Mouse (Mus musculus) retina, postnatal 7 days (tissue): Measurements from ENCODE around the gene Dnah2.

Source experiments
- DNase-seq: peaks from one replicate; pipeline ENCODE4 v3.0.0-alpha.2; 2012; ENCODE audit warnings: low read depth, low spot score

The Dnah2 gene

GRCm38 (mm10) chr11:69408541-69409377 lies 140.2 kb downstream of the Dnah2 start:
- peak; percentile 79 for DNase-seq

DNA sequence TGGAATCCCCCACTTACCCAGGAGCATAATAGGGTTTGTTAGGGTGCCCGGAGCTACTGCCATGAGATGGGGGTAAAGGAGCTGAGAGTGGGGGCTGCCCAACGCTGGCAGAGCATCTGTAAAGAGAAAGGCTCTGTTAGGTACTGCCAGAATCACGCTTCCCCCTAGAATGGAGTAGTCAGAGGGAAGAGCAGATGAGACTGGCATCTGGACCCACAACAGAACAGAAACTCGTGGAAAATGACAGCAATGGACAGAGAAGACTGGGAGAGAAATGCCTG lies 141.2 kb downstream of the Dnah2 start:
- DNase-seq: no peak

GRCm38 (mm10) chr11:69406867-69407723 lies 141.8 kb downstream of the Dnah2 start:
- DNase-seq: no peak

GRCm38 (mm10) chr11:69406282-69406681 lies 142.6 kb downstream of the Dnah2 start:
- DNase-seq: no peak

DNA sequence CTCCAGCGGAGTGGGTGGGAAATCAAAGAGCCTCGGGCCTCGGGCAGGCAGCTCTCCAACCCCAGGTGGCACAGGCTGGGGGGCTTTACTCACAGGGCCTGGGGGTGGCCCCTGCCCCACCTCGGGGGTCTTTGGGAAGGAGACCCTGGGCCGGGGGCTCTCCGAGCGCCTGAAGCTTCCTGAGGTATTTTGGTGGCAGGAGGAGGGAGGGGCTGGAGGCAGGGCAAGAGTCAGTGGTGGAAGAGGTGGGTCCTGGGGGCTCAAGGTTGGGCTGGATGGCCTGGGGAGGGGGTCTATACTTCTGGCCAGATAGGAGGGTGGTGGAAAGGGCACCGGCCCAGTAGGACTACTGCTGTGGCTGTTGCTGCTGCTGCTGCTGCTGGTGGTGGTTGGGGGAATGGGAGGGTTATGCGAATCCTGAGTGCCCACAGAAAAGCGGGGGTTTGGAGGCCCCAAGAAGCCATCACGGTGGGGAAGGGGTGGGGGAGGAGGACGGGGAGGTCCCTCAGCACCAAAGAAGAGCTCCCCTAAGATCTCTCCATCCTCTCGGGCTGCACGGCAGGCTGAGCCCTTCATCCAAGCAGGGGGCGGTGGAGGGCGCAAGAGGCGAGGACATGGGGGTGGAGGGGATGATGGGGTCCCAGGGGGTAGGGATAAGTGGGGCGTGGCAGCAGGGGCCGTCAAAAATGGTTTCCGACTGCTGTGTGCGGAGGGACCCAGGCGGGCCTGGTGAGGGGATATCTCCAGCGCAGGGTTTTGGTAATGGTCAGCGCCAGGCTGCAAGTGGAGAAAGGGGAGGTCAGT lies 143.3 kb downstream of the Dnah2 start:
- DNase-seq: no peak

DNA sequence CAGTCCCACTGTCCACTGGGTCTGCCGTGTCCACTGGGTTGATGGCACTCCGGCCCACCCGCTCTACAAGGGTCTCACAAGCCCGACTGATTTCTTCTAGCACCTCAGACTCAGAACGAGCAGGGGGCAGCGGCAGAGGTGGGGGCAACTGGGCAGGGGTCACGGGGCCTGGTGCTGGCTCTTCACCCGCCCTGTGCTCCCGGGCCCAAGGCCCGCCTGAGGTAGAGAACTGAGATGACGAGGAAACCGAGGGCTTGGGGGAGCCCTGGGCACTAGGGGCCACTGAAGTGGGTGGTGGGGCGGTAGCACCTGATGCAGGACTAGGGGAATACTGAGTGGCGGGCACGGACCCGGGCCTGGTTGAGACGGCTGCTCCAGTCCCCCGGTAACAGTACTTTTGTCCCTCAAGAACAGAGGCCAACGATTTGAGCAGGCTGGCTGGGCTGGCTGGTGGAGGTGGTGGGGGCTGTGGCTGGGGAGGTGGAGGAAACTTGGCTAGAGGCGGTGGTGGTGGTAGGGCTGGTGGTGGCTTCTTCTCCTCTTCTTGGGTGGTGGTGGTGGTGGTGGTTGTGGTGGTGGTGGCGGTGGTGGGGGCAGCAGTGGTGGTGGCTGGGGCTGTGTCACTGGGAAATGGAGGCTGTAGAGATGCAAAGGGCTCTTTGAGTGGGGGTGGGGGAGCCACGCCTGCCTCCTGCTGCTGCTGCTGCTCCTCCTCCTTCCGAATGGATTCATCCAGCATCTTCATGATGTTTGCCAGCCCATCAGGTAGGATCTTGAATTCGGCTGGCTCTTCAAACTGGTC lies 144.1 kb downstream of the Dnah2 start:
- DNase-seq: no peak

DNA sequence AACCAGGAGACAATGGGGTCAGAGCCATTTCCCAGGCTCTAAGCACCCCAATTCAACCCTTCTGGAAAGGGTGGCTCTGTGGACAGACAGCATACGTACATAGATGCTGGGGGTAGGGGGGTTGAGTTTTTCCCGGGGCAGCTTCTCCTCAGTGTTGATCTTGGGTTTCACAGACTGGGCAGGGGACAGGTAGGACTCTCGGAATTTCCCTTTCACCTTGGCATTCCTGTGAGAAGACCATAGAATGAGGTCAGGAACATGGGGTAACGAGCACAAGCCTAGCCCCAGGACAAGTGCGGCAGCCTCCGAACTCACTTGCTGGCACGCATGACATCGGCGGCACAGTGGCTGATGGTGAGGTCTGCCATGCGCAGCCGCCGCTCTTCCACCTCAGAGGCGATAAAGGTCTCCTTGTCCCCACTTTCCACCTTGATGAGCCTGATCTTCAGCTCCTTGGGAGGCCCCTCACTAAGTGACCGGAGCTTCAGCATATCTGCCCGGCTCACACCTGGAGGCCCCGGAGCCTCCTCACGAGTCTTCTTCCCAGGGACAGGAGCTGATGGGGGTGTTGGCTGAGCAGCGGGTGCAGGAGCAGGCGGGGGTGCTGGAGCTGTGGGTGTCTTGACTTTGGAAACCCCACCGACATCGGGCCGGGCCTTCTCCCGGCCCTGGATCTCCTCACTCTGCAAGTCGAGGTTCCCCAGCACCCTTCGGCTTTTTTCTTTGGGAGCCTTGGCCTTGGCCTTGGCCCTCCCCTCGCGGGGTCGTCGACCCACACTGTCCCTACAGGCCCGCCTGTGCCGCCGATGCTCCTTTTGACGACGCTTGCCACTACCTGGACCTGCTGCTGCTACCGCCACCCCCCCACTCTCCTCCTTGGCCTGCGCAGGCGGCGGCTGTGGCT lies 145.0 kb downstream of the Dnah2 start:
- DNase-seq: no peak

- no peak for DNase-seq
Measured at GRCm38 (mm10) chr11:69401987-69402386, 146.9 kb downstream of the Dnah2 start.

- peak; percentile 91 for DNase-seq
Measured at GRCm38 (mm10) chr11:69401210-69401637, 147.7 kb downstream of the Dnah2 start.

GRCm38 (mm10) chr11:69400083-69400850 lies 148.6 kb downstream of the Dnah2 start:
- DNase-seq: no peak

DNA sequence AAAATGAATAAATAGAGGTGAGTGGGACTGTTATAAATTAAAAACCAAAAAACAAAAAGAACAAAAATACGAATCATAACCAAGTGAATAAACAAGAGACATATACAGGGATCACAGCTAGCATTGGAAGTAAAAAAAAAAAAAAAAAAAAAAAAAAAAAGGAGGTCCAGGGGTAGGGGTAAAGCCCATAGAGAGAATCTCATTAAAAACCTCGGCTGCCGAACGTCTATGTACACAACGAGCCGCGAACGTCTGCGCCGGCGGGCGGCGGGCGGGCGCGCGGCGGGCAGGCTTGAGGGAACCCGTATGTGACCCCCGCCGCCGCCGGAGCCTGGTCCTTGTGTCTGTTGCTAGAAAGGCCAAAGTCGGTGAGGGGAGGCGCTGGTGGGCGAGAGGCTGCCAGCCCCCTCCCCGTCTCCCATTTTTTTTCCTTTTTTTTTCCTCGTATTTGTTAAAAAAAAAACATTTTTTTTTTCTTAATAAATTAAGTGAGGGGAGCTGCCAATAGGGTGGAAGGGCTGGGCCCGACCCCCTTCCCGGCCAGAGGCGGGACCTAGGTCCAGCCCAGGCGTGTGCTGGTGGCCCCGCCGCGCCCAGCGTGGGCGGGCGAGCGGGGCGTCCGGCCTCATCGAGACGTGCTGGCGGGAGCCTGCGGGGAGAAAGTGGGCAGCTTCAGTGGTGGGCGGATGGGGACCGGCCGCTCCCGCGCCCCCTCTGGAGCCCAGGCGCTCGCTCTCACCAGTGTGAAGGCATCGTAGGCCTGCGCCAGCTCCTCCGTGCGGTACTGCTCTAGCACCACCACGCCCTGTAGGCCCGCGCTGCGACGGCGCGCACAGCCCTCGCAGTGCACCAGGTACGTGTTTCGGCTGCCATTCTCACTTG lies 149.5 kb downstream of the Dnah2 start:
- no peak for DNase-seq

GRCm38 (mm10) chr11:69398486-69399200 lies 150.3 kb downstream of the Dnah2 start:
- DNase-seq: no peak

- no peak for DNase-seq
Measured at GRCm38 (mm10) chr11:69398059-69398458, 150.9 kb downstream of the Dnah2 start, which contains the start of gene Tmem88. Tmem88 (minus strand) TSS chr11:69398234.

DNA sequence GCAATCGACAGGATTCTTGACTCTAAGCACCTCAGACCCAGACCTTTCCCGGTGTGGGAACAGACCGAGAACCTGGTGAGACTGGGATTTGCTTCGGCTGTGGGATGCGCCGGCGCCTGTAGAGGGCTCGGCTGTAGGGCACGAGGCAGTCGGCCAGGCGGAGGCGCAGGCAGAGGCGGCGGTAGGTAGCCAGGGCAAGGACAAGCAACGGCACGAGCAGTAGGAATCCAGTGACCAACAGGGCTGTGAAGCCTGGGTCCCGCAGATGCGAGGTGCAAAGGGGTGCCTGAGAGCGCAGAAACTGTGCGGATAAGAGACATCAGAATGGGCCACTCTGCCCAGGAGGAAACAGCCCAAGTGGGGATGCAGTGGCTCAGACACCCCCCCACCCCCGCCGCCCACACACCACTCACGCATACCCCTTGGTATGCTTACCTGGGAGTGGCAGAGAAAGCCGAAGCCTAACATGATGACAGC lies 151.3 kb downstream of the Dnah2 start:
- no peak for DNase-seq

- DNase-seq: no peak
Measured at GRCm38 (mm10) chr11:69396772-69397171, 152.1 kb downstream of the Dnah2 start.

GRCm38 (mm10) chr11:69395634-69396373 lies 153.1 kb downstream of the Dnah2 start:
- peak; percentile 98 for DNase-seq

GRCm38 (mm10) chr11:69395235-69395633 lies 153.7 kb downstream of the Dnah2 start, which contains the start of the genes Naa38 and Cyb5d1:
Naa38 (plus strand) TSS chr11:69395487.
Cyb5d1 (minus strand) TSS chr11:69395631.
- peak; percentile 83 for DNase-seq
